Mouse (Mus musculus): ENCODE results near the gene Ube2q2. TPM values are rescaled to one million over a fixed set of nuclear protein-coding genes. Genes with fewer than 3 reads are reported as not detected.

Ube2q2 gene
- total RNA-seq, 1 experiment from 2014 or later, result 37.0 TPM

Other genes with a start within 250 kb of the Ube2q2 start
- 0.23 and 0.37 TPM in 2 replicates for gene Hykk, start 231.6 kb upstream of the Ube2q2 start, total RNA-seq (2017)
- gene Psma4, start 198.1 kb upstream of the Ube2q2 start, total RNA-seq (2017), result 114 and 125 TPM in 2 replicates
- gene AY074887, start 197.9 kb upstream of the Ube2q2 start, total RNA-seq (2017), result not detected in 2 replicates
- not detected in 2 replicates for gene Chrna5, start 168.0 kb upstream of the Ube2q2 start, total RNA-seq (2017)
- gene Chrna3, start 122.3 kb upstream of the Ube2q2 start, total RNA-seq (2017), result not detected in 2 replicates
- gene Chrnb4, start 100.1 kb upstream of the Ube2q2 start, total RNA-seq (2017), result not detected in 2 replicates
- 43.5 and 49.7 TPM in 2 replicates for gene Fbxo22, start 60.1 kb downstream of the Ube2q2 start, total RNA-seq (2017)
- gene Nrg4, start 178.0 kb downstream of the Ube2q2 start, total RNA-seq (2017), result 0.47 and 0.49 TPM in 2 replicates
- 0.12 TPM in 1 of 2 replicates, not detected in the other for gene Tmem266, start 178.1 kb downstream of the Ube2q2 start, total RNA-seq (2017)

Measured in neutrophil, adult 5-6 weeks (primary cell).